Mouse (Mus musculus) lung, adult 18-20 months (tissue): ENCODE measurements around the gene Stip1.
A peak's percentile ranks its signal among the peaks of the same experiment; 100 is the strongest.

Source experiments
- DNase-seq, 2 experiments: peaks; one replicate each; pipeline ENCODE4 v3.0.0; 2022; ENCODE audit warnings: mixed read lengths in 2 of 2

Stip1 gene

GRCm38 (mm10) chr19:6980381-6981093, 59.2 kb downstream of the Stip1 start, which contains the start of gene Fkbp2:
Fkbp2 (minus strand) TSS chr19:6980501.
- DNase-seq, result peak; percentile 99

- peak; percentile 100 for DNase-seq
Observed at GRCm38 (mm10) chr19:6979486-6980380, 60.0 kb downstream of the Stip1 start.

- DNase-seq, result peak in 1 of 2 experiments; percentile 25
Observed at GRCm38 (mm10) chr19:6979001-6979479, 60.7 kb downstream of the Stip1 start.

- DNase-seq, result no peak
Observed at GRCm38 (mm10) chr19:6978639-6978974, 61.2 kb downstream of the Stip1 start.

GRCm38 (mm10) chr19:6977759-6978638, 61.8 kb downstream of the Stip1 start:
- DNase-seq, result no peak

- DNase-seq, result peak; percentile 72 to 80
Observed at GRCm38 (mm10) chr19:6975537-6976521, 63.9 kb downstream of the Stip1 start, which contains the start of gene Plcb3. Plcb3 (minus strand) TSS chr19:6976470.

- peak; percentile 82 to 85 for DNase-seq
Observed at GRCm38 (mm10) chr19:6974211-6975205, 65.3 kb downstream of the Stip1 start, which contains the start of gene Ppp1r14b. Ppp1r14b (plus strand) TSS chr19:6974968.

- DNase-seq, result no peak
Observed at GRCm38 (mm10) chr19:6973581-6974190, 66.1 kb downstream of the Stip1 start.

GRCm38 (mm10) chr19:6972247-6972917, 67.4 kb downstream of the Stip1 start:
- no peak for DNase-seq

GRCm38 (mm10) chr19:6971644-6972043, 68.1 kb downstream of the Stip1 start:
- no peak for DNase-seq
